Mouse (Mus musculus): ENCODE results near the gene Eif2ak2. TPM values are rescaled to one million over a fixed set of nuclear protein-coding genes. Genes with fewer than 3 reads are reported as not detected.

Eif2ak2 gene
- polyA plus RNA-seq, 1 experiment = 3.6 TPM

GRCm38 (mm10) chr17:78809019-78809418 is 73.4 kb downstream of the Eif2ak2 start:
- H3K4me3 ChIP-seq (ENCODE audit: control insufficient read depth, insufficient read depth, low read length) = no peak overlapping the region
- peaks cover 55% of the 10 kb centered on the region for H3K36me3 ChIP-seq (ENCODE audit: control insufficient read depth, insufficient read depth, low read length)
- H3K27ac ChIP-seq (ENCODE audit: control insufficient read depth, insufficient read depth, low read length) = no peak overlapping the region
- DNase-seq = peak; percentile 11
- no peaks in the 10 kb centered on the region for H3K27me3 ChIP-seq (ENCODE audit: control insufficient read depth, insufficient read depth, low read length)
- TF ChIP-seq CTCF (IDR thresholded peaks at IDR 0.05; ENCODE audit: borderline replicate concordance, control insufficient read depth, extremely low read depth, insufficient read depth, low read length, poor library complexity) = no peak
- no peak for TF ChIP-seq POLR2A (IDR thresholded peaks at IDR 0.05; ENCODE audit: control insufficient read depth, extremely low read depth, insufficient read depth, low read length, poor library complexity)
- H3K4me1 ChIP-seq (replicated peaks; ENCODE audit: control insufficient read depth, insufficient read depth, low read length) = no peaks in the 10 kb centered on the region

Other genes with a start within 250 kb of the Eif2ak2 start
- 15.5 and 16.6 TPM in 2 replicates for gene Strn, start 145.4 kb downstream of the Eif2ak2 start, polyA plus RNA-seq (2012; rRNA removed)
- 30.8 and 32.3 TPM in 2 replicates for gene Heatr5b, start 47.2 kb downstream of the Eif2ak2 start, polyA plus RNA-seq (2012; rRNA removed)
- gene Gpatch11, start 47.0 kb downstream of the Eif2ak2 start, polyA plus RNA-seq (2012; rRNA removed) = 15.3 and 18.8 TPM in 2 replicates
- gene Sult6b1, start 24.4 kb upstream of the Eif2ak2 start, polyA plus RNA-seq (2012; rRNA removed) = not detected in 2 replicates
- 5.7 and 5.8 TPM in 2 replicates for gene Cebpzos, start 33.9 kb upstream of the Eif2ak2 start, polyA plus RNA-seq (2012; rRNA removed)
- 8.0 and 10.8 TPM in 2 replicates for gene Cebpz, start 54.5 kb upstream of the Eif2ak2 start, polyA plus RNA-seq (2012; rRNA removed)
- gene Ndufaf7, start 54.6 kb upstream of the Eif2ak2 start, polyA plus RNA-seq (2012; rRNA removed) = 5.4 and 5.5 TPM in 2 replicates
- 16.8 TPM in 2 replicates for gene Prkd3, start 138.2 kb upstream of the Eif2ak2 start, polyA plus RNA-seq (2012; rRNA removed)
- 2.3 and 2.7 TPM in 2 replicates for gene Qpct, start 169.3 kb upstream of the Eif2ak2 start, polyA plus RNA-seq (2012; rRNA removed)

All from thymus, adult 2 months (tissue).